Comparison of ENCODE assay signal across 10 mouse cellular contexts in the genomic region with DNA sequence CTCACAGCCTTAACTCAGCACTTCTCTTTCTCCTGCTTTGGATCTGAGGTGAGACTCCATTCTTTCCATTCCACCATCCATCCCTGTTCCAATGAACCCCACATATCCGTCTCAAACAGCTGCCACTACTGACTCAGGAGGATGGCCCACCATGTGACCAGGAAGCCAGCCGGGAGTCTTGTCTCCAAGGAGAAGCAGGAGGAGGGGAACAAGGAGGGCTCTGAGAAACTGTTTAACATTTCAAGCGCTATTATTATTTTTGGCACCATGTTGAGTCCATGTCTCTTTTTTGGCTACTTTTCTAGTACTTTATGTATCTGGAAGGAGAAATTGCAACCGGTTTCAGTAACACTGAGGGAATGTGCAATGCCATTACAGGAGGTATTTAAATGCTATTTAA. TPM values are rescaled to one million over a fixed set of nuclear protein-coding genes. Genes with fewer than 3 reads are reported as not detected.
DNase-seq lines count a peak whose midpoint lies in the region; ATAC-seq and TF ChIP-seq lines count a peak whose summit lies in the region.
"Had no signal": no experiment of that assay in that cellular context is flagged by ENCODE, and none has a peak within 500 bp of the region (broad histone marks: within the 10 kb centered on the region; RNA-seq: fewer than 3 reads in every experiment).

No protein-coding gene starts in this region.

- no peak overlapping the region for H3K4me2 ChIP-seq in kidney, embryonic 16.5 days (replicated peaks; ENCODE audit: low read depth, low read length)
- H3K4me2 ChIP-seq in heart, embryonic 16.5 days (ENCODE audit: low read depth, low read length), result no peak overlapping the region
- H3K4me2 ChIP-seq: hindbrain, embryonic 14.5 days had no signal

- intact Hi-C loops in left cerebral cortex, postnatal 10 days (cut with DNase I), result no loop called here

- no peak overlapping the region for H3K27ac ChIP-seq in kidney, embryonic 16.5 days (ENCODE audit: low read length)
- H3K27ac ChIP-seq in kidney, adult 2 months (ENCODE audit: insufficient read depth, low read depth, low read length), result no peak overlapping the region
- H3K27ac ChIP-seq in heart, embryonic 16.5 days (ENCODE audit: low read length), result peak overlapping the region; percentile 33; the same call in 1 of the 2 replicates
- H3K27ac ChIP-seq: hindbrain, embryonic 14.5 days had no signal

- no peak overlapping the region for H3K4me3 ChIP-seq in kidney, embryonic 16.5 days (ENCODE audit: low read length)
- no peak overlapping the region for H3K4me3 ChIP-seq in kidney, adult 2 months (ENCODE audit: insufficient read depth, low read depth, low read length)
- no peak overlapping the region for H3K4me3 ChIP-seq in heart, embryonic 16.5 days (ENCODE audit: low read length)

- TF ChIP-seq POLR2A in kidney, adult 2 months (IDR thresholded peaks at IDR 0.05; ENCODE audit: low read depth, low read length), result no peak

- H3K4me1 ChIP-seq in kidney, embryonic 16.5 days (ENCODE audit: insufficient read depth, low read length), result peaks cover 11% of the 10 kb centered on the region
- H3K4me1 ChIP-seq in kidney, adult 2 months (ENCODE audit: control insufficient read depth, insufficient read depth, low read length), result no peaks in the 10 kb centered on the region
- peaks cover 3% of the 10 kb centered on the region; the same call in 1 of the 2 replicates for H3K4me1 ChIP-seq in heart, embryonic 16.5 days (ENCODE audit: control insufficient read depth, insufficient read depth, low read length)

- no peaks in the 10 kb centered on the region for H3K36me3 ChIP-seq in kidney, embryonic 16.5 days (ENCODE audit: insufficient read depth, low read length)
- H3K36me3 ChIP-seq in kidney, adult 2 months (ENCODE audit: control insufficient read depth, insufficient read depth, low read length), result no peaks in the 10 kb centered on the region
- no peaks in the 10 kb centered on the region for H3K36me3 ChIP-seq in heart, embryonic 16.5 days (ENCODE audit: control insufficient read depth, insufficient read depth)

- ATAC-seq in kidney, embryonic 16.5 days (ENCODE audit: low FRiP score, low TSS enrichment), result peak; percentile 72; the same call in 1 of the 2 replicates
- peak; percentile 95 for ATAC-seq in frontal cortex, adult (ENCODE audit: low TSS enrichment)
- peak; percentile 69 for ATAC-seq in heart, embryonic 16.5 days (replicated peaks; ENCODE audit: extremely low read depth, insufficient read depth, low FRiP score)
- no peak for ATAC-seq in erythroid progenitor cell, adult 5-6 weeks (replicated peaks; ENCODE audit: low FRiP score, poor library complexity, severe bottlenecking)

- DNase-seq in kidney, adult 2 months, result no peak
- DNase-seq in left cerebral cortex, postnatal 10 days (ENCODE audit: extremely low spot score in 1 of 2, low spot score in 2 of 2), result peak; percentile 66 to 73
- no peak for DNase-seq in thymus, postnatal 14 days
- DNase-seq in T-cell, adult 2 months (ENCODE audit: low spot score), result no peak
- DNase-seq: liver had no signal

- H3K9ac ChIP-seq in kidney, embryonic 16.5 days (replicated peaks; ENCODE audit: low read length), result no peak overlapping the region
- no peak overlapping the region for H3K9ac ChIP-seq in heart, embryonic 16.5 days (ENCODE audit: low read length)
- H3K9ac ChIP-seq: hindbrain, embryonic 14.5 days had no signal

- no peak for TF ChIP-seq CTCF in kidney, adult 2 months (conservative IDR thresholded peaks at IDR 0.05; ENCODE audit: insufficient read depth, insufficient read length, low read depth, low read length)

- no peaks in the 10 kb centered on the region for H3K27me3 ChIP-seq in kidney, embryonic 16.5 days (ENCODE audit: insufficient read depth, low read length)
- no peaks in the 10 kb centered on the region for H3K27me3 ChIP-seq in kidney, adult 2 months (replicated peaks; ENCODE audit: control insufficient read depth, insufficient read depth, low read length)
- H3K27me3 ChIP-seq in heart, embryonic 16.5 days (ENCODE audit: control insufficient read depth, insufficient read depth, low read length), result no peaks in the 10 kb centered on the region

- WGBS in kidney, embryonic 16.5 days, result 46% methylated on average over 4 of the region's 4 CpGs
- WGBS in kidney, adult 2 months, result 57% methylated on average over 4 of the region's 4 CpGs
- 47% methylated on average over 4 of the region's 4 CpGs for WGBS in heart, embryonic 16.5 days

- no peaks in the 10 kb centered on the region for H3K9me3 ChIP-seq in kidney, embryonic 16.5 days (ENCODE audit: low read length)
- no peaks in the 10 kb centered on the region for H3K9me3 ChIP-seq in heart, embryonic 16.5 days (replicated peaks; ENCODE audit: control insufficient read depth, low read length)

RNA-seq across cellular contexts. Expression of a gene that starts 15.1 kb away (rescaled TPM):
- 15.4 and 15.5 TPM in 2 replicates for polyA plus RNA-seq in kidney, embryonic 16.5 days (2015; fragmentation: Nextera tagmentation; extraction: Ambion mirVana)
- polyA plus RNA-seq in kidney, adult 2 months (2012; rRNA removed), result 7.6 and 8.4 TPM in 2 replicates
- 15.2 and 16.6 TPM in 2 replicates for polyA plus RNA-seq in heart, embryonic 16.5 days (2015; fragmentation: Nextera tagmentation; extraction: Ambion mirVana)
- 100 to 1,000 TPM; 106 to 111 TPM for total RNA-seq in left cerebral cortex, postnatal 10 days (2021)
- 0.36 TPM in 1 of 2 replicates, not detected in the other for total RNA-seq in erythroid progenitor cell, adult 5-6 weeks (2015; ENCODE audit: low replicate concordance)
- total RNA-seq in erythroid progenitor cell, adult 5-6 weeks (2017; ENCODE audit: low replicate concordance), result 0.13 and 0.23 TPM in 2 replicates

Comparison
In these comparisons a context has a peak if more than half of its experiments do, and no peak if none do; other contexts are left out.
1. DNase-seq: peak in left cerebral cortex, postnatal 10 days (2 of 2); none in kidney, adult 2 months (single experiment), thymus, postnatal 14 days (single experiment) and T-cell, adult 2 months (single experiment).